Mouse (Mus musculus): ENCODE data around the gene Trak1. TPM values are rescaled to one million over a fixed set of nuclear protein-coding genes. Genes with fewer than 3 reads are reported as not detected.

Trak1 gene
- polyA plus RNA-seq, 1 experiment from 2014 or later: 27.1 TPM

GRCm38 (mm10) chr9:121496102-121496501 lies 198.8 kb downstream of the Trak1 start:
- 27% methylated on average over 10 of the region's 10 CpGs for WGBS
- no peak overlapping the region for H3K4me2 ChIP-seq (ENCODE audit: low read depth, low read length)
- no peak for ATAC-seq (ENCODE audit: low read depth)
- H3K36me3 ChIP-seq (ENCODE audit: control insufficient read depth, insufficient read depth, low read length): no peaks in the 10 kb centered on the region
- no peak overlapping the region for H3K27ac ChIP-seq (ENCODE audit: low read length)
- H3K4me1 ChIP-seq (replicated peaks; ENCODE audit: control insufficient read depth, insufficient read depth, low read length): peaks cover 7% of the 10 kb centered on the region
- H3K27me3 ChIP-seq (ENCODE audit: control insufficient read depth, insufficient read depth, low read depth, low read length): peaks cover 45% of the 10 kb centered on the region
- no peak overlapping the region for H3K9ac ChIP-seq (ENCODE audit: low read length)
- no peaks in the 10 kb centered on the region for H3K9me3 ChIP-seq (ENCODE audit: control insufficient read depth, low read length)
- H3K4me3 ChIP-seq (ENCODE audit: low read length): no peak overlapping the region

- H3K9me3 ChIP-seq (ENCODE audit: control insufficient read depth, low read length): no peaks in the 10 kb centered on the region
- no peak for ATAC-seq (ENCODE audit: low read depth)
- WGBS: 87% methylated on average over 8 of the region's 8 CpGs
- H3K4me1 ChIP-seq (replicated peaks; ENCODE audit: control insufficient read depth, insufficient read depth, low read length): no peaks in the 10 kb centered on the region
- H3K9ac ChIP-seq (ENCODE audit: low read length): no peak overlapping the region
- no peaks in the 10 kb centered on the region for H3K36me3 ChIP-seq (ENCODE audit: control insufficient read depth, insufficient read depth, low read length)
- no peaks in the 10 kb centered on the region for H3K27me3 ChIP-seq (ENCODE audit: control insufficient read depth, insufficient read depth, low read depth, low read length)
- no peak overlapping the region for H3K4me3 ChIP-seq (ENCODE audit: low read length)
- no peak overlapping the region for H3K27ac ChIP-seq (ENCODE audit: low read length)
- H3K4me2 ChIP-seq (ENCODE audit: low read depth, low read length): no peak overlapping the region
Observed at GRCm38 (mm10) chr9:121505346-121505745, 208.0 kb downstream of the Trak1 start.

GRCm38 (mm10) chr9:121506478-121507180 lies 209.3 kb downstream of the Trak1 start:
- no peak overlapping the region for H3K27ac ChIP-seq (ENCODE audit: low read length)
- no peak overlapping the region for H3K4me2 ChIP-seq (ENCODE audit: low read depth, low read length)
- no peak overlapping the region for H3K4me3 ChIP-seq (ENCODE audit: low read length)

GRCm38 (mm10) chr9:121511911-121512310 lies 214.6 kb downstream of the Trak1 start:
- H3K4me2 ChIP-seq (ENCODE audit: low read depth, low read length): no peak overlapping the region

More at GRCm38 (mm10) chr9:121506478-121507180, 209.3 kb downstream of the Trak1 start:
- Histone ChIP-seq H3K9ac (ENCODE audit: low read length) (no peak overlapping the region), H3K27me3 (ENCODE audit: control insufficient read depth, insufficient read depth, low read depth, low read length) (no peaks in the 10 kb centered on the region), H3K4me1 (replicated peaks; ENCODE audit: control insufficient read depth, insufficient read depth, low read length) (no peaks in the 10 kb centered on the region), H3K36me3 (ENCODE audit: control insufficient read depth, insufficient read depth, low read length) (no peaks in the 10 kb centered on the region), H3K9me3 (ENCODE audit: control insufficient read depth, low read length) (no peaks in the 10 kb centered on the region)
- WGBS: 59% methylated on average over 8 of the region's 8 CpGs
- no peak for ATAC-seq (ENCODE audit: low read depth)

GRCm38 (mm10) chr9:121514462-121514861 lies 217.2 kb downstream of the Trak1 start:
- no peak for ATAC-seq (ENCODE audit: low read depth)
- no peaks in the 10 kb centered on the region for H3K9me3 ChIP-seq (ENCODE audit: control insufficient read depth, low read length)
- no peaks in the 10 kb centered on the region for H3K36me3 ChIP-seq (ENCODE audit: control insufficient read depth, insufficient read depth, low read length)
- H3K27me3 ChIP-seq (ENCODE audit: control insufficient read depth, insufficient read depth, low read depth, low read length): no peaks in the 10 kb centered on the region
- H3K4me2 ChIP-seq (ENCODE audit: low read depth, low read length): no peak overlapping the region
- WGBS: 76% methylated on average over 5 of the region's 5 CpGs
- no peak overlapping the region for H3K27ac ChIP-seq (ENCODE audit: low read length)
- H3K4me3 ChIP-seq (ENCODE audit: low read length): no peak overlapping the region
- no peaks in the 10 kb centered on the region for H3K4me1 ChIP-seq (replicated peaks; ENCODE audit: control insufficient read depth, insufficient read depth, low read length)
- no peak overlapping the region for H3K9ac ChIP-seq (ENCODE audit: low read length)

More at GRCm38 (mm10) chr9:121511911-121512310, 214.6 kb downstream of the Trak1 start:
- Histone ChIP-seq H3K4me3 (ENCODE audit: low read length) (no peak overlapping the region), H3K9me3 (ENCODE audit: control insufficient read depth, low read length) (no peaks in the 10 kb centered on the region), H3K36me3 (ENCODE audit: control insufficient read depth, insufficient read depth, low read length) (no peaks in the 10 kb centered on the region), H3K27me3 (ENCODE audit: control insufficient read depth, insufficient read depth, low read depth, low read length) (no peaks in the 10 kb centered on the region), H3K27ac (ENCODE audit: low read length) (no peak overlapping the region), H3K9ac (ENCODE audit: low read length) (no peak overlapping the region), H3K4me1 (replicated peaks; ENCODE audit: control insufficient read depth, insufficient read depth, low read length) (no peaks in the 10 kb centered on the region)
- no peak for ATAC-seq (ENCODE audit: low read depth)
- WGBS: 83% methylated on average over 4 of the region's 4 CpGs

- no peak overlapping the region for H3K4me3 ChIP-seq (ENCODE audit: low read length)
- H3K4me1 ChIP-seq (replicated peaks; ENCODE audit: control insufficient read depth, insufficient read depth, low read length): no peaks in the 10 kb centered on the region
- no peaks in the 10 kb centered on the region for H3K36me3 ChIP-seq (ENCODE audit: control insufficient read depth, insufficient read depth, low read length)
- 69% methylated on average over 5 of the region's 5 CpGs for WGBS
- no peaks in the 10 kb centered on the region for H3K9me3 ChIP-seq (ENCODE audit: control insufficient read depth, low read length)
- no peak overlapping the region for H3K4me2 ChIP-seq (ENCODE audit: low read depth, low read length)
- no peak overlapping the region for H3K27ac ChIP-seq (ENCODE audit: low read length)
- H3K9ac ChIP-seq (ENCODE audit: low read length): no peak overlapping the region
- ATAC-seq (ENCODE audit: low read depth): no peak
- no peaks in the 10 kb centered on the region for H3K27me3 ChIP-seq (ENCODE audit: control insufficient read depth, insufficient read depth, low read depth, low read length)
Observed at GRCm38 (mm10) chr9:121520047-121520446, 222.7 kb downstream of the Trak1 start.

Other genes with a start within 250 kb of the Trak1 start
- 147 and 155 TPM in 2 replicates for gene Ulk4, start 20.3 kb upstream of the Trak1 start, polyA plus RNA-seq (2015; fragmentation: Nextera tagmentation; extraction: Ambion mirVana)
- 0.38 and 0.52 TPM in 2 replicates for gene Cck, start 198.2 kb downstream of the Trak1 start, polyA plus RNA-seq (2015; fragmentation: Nextera tagmentation; extraction: Ambion mirVana)